Mouse (Mus musculus): ENCODE results near the gene Vps35l. TPM values are rescaled to one million over a fixed set of nuclear protein-coding genes. Genes with fewer than 3 reads are reported as not detected.

The Vps35l gene
- polyA plus RNA-seq, 1 experiment from 2014 or later = 68.3 TPM

- Histone ChIP-seq H3K27ac (ENCODE audit: low read length) (peak overlapping the region; percentile 39; the same call in 1 of the 2 replicates), H3K9me3 (ENCODE audit: control insufficient read depth, low read depth, low read length) (no peaks in the 10 kb centered on the region), H3K4me2 (replicated peaks; ENCODE audit: low read depth, low read length) (no peak overlapping the region), H3K4me3 (ENCODE audit: low read depth, low read length) (no peak overlapping the region), H3K4me1 (ENCODE audit: control insufficient read depth, insufficient read depth, low read length) (0 out of 2 replicates have a peak, but pooled peaks cover 8% of the 10 kb centered on the region), H3K27me3 (ENCODE audit: control insufficient read depth, insufficient read depth, low read length) (no peaks in the 10 kb centered on the region), H3K9ac (replicated peaks; ENCODE audit: low read depth, low read length) (no peak overlapping the region), H3K36me3 (ENCODE audit: control insufficient read depth, insufficient read depth, low read length) (peaks cover 10% of the 10 kb centered on the region; the same call in 1 of the 2 replicates)
- 58% methylated on average over 16 of the region's 16 CpGs for WGBS
- ATAC-seq (ENCODE audit: insufficient number of reproducible peaks, insufficient read depth, low FRiP score, low read depth) = no peak
These were observed 66.8 kb downstream of the Vps35l start for GRCm38 (mm10) chr7:118806631-118807411.

GRCm38 (mm10) chr7:118807899-118808298, 67.9 kb downstream of the Vps35l start:
- 0 out of 2 replicates have a peak, but pooled peaks cover 8% of the 10 kb centered on the region for H3K4me1 ChIP-seq (ENCODE audit: control insufficient read depth, insufficient read depth, low read length)
- H3K9me3 ChIP-seq (ENCODE audit: control insufficient read depth, low read depth, low read length) = no peaks in the 10 kb centered on the region

GRCm38 (mm10) chr7:118811407-118812106, 71.5 kb downstream of the Vps35l start:
- no peaks in the 10 kb centered on the region for H3K27me3 ChIP-seq (ENCODE audit: control insufficient read depth, insufficient read depth, low read length)
- no peak overlapping the region for H3K9ac ChIP-seq (replicated peaks; ENCODE audit: low read depth, low read length)
- H3K9me3 ChIP-seq (ENCODE audit: control insufficient read depth, low read depth, low read length) = no peaks in the 10 kb centered on the region
- ATAC-seq (ENCODE audit: insufficient number of reproducible peaks, insufficient read depth, low FRiP score, low read depth) = no peak
- WGBS = 70% methylated on average over 12 of the region's 12 CpGs
- 0 out of 2 replicates have a peak, but pooled peaks cover 8% of the 10 kb centered on the region for H3K4me1 ChIP-seq (ENCODE audit: control insufficient read depth, insufficient read depth, low read length)
- no peak overlapping the region for H3K4me2 ChIP-seq (replicated peaks; ENCODE audit: low read depth, low read length)
- H3K4me3 ChIP-seq (ENCODE audit: low read depth, low read length) = no peak overlapping the region
- H3K27ac ChIP-seq (ENCODE audit: low read length) = no peak overlapping the region
- H3K36me3 ChIP-seq (ENCODE audit: control insufficient read depth, insufficient read depth, low read length) = peaks cover 3% of the 10 kb centered on the region

More at GRCm38 (mm10) chr7:118807899-118808298, 67.9 kb downstream of the Vps35l start:
- peak; percentile 43; the same call in 1 of the 2 replicates for ATAC-seq (ENCODE audit: insufficient number of reproducible peaks, insufficient read depth, low FRiP score, low read depth)
- Histone ChIP-seq H3K4me2 (replicated peaks; ENCODE audit: low read depth, low read length) (no peak overlapping the region), H3K27ac (ENCODE audit: low read length) (no peak overlapping the region), H3K36me3 (ENCODE audit: control insufficient read depth, insufficient read depth, low read length) (peaks cover 7% of the 10 kb centered on the region; the same call in 1 of the 2 replicates), H3K9ac (replicated peaks; ENCODE audit: low read depth, low read length) (no peak overlapping the region), H3K4me3 (ENCODE audit: low read depth, low read length) (no peak overlapping the region), H3K27me3 (ENCODE audit: control insufficient read depth, insufficient read depth, low read length) (no peaks in the 10 kb centered on the region)
- 43% methylated on average over 8 of the region's 8 CpGs for WGBS

GRCm38 (mm10) chr7:118813592-118813991, 73.6 kb downstream of the Vps35l start:
- Histone ChIP-seq H3K4me2 (replicated peaks; ENCODE audit: low read depth, low read length) (no peak overlapping the region), H3K27me3 (ENCODE audit: control insufficient read depth, insufficient read depth, low read length) (no peaks in the 10 kb centered on the region), H3K4me3 (ENCODE audit: low read depth, low read length) (no peak overlapping the region), H3K36me3 (ENCODE audit: control insufficient read depth, insufficient read depth, low read length) (peaks cover 12% of the 10 kb centered on the region), H3K9me3 (ENCODE audit: control insufficient read depth, low read depth, low read length) (no peaks in the 10 kb centered on the region), H3K4me1 (ENCODE audit: control insufficient read depth, insufficient read depth, low read length) (no peaks in the 10 kb centered on the region), H3K27ac (ENCODE audit: low read length) (no peak overlapping the region), H3K9ac (replicated peaks; ENCODE audit: low read depth, low read length) (no peak overlapping the region)
- WGBS = 96% methylated on average over 4 of the region's 4 CpGs
- ATAC-seq (ENCODE audit: insufficient number of reproducible peaks, insufficient read depth, low FRiP score, low read depth) = no peak

GRCm38 (mm10) chr7:118816275-118816674, 76.2 kb downstream of the Vps35l start:
- H3K27me3 ChIP-seq (ENCODE audit: control insufficient read depth, insufficient read depth, low read length) = no peaks in the 10 kb centered on the region
- H3K9me3 ChIP-seq (ENCODE audit: control insufficient read depth, low read depth, low read length) = no peaks in the 10 kb centered on the region
- H3K4me1 ChIP-seq (ENCODE audit: control insufficient read depth, insufficient read depth, low read length) = no peaks in the 10 kb centered on the region
- 90% methylated on average over 3 of the region's 3 CpGs for WGBS
- H3K4me2 ChIP-seq (replicated peaks; ENCODE audit: low read depth, low read length) = no peak overlapping the region
- H3K9ac ChIP-seq (replicated peaks; ENCODE audit: low read depth, low read length) = no peak overlapping the region
- H3K27ac ChIP-seq (ENCODE audit: low read length) = no peak overlapping the region
- H3K36me3 ChIP-seq (ENCODE audit: control insufficient read depth, insufficient read depth, low read length) = peaks cover 12% of the 10 kb centered on the region
- no peak overlapping the region for H3K4me3 ChIP-seq (ENCODE audit: low read depth, low read length)
- no peak for ATAC-seq (ENCODE audit: insufficient number of reproducible peaks, insufficient read depth, low FRiP score, low read depth)

- WGBS = 92% methylated on average over 7 of the region's 7 CpGs
- H3K9me3 ChIP-seq (ENCODE audit: control insufficient read depth, low read depth, low read length) = no peaks in the 10 kb centered on the region
- H3K36me3 ChIP-seq (ENCODE audit: control insufficient read depth, insufficient read depth, low read length) = peaks cover 12% of the 10 kb centered on the region
- no peaks in the 10 kb centered on the region for H3K27me3 ChIP-seq (ENCODE audit: control insufficient read depth, insufficient read depth, low read length)
- no peaks in the 10 kb centered on the region for H3K4me1 ChIP-seq (ENCODE audit: control insufficient read depth, insufficient read depth, low read length)
- no peak overlapping the region for H3K9ac ChIP-seq (replicated peaks; ENCODE audit: low read depth, low read length)
- no peak overlapping the region for H3K4me2 ChIP-seq (replicated peaks; ENCODE audit: low read depth, low read length)
- H3K27ac ChIP-seq (ENCODE audit: low read length) = no peak overlapping the region
- no peak for ATAC-seq (ENCODE audit: insufficient number of reproducible peaks, insufficient read depth, low FRiP score, low read depth)
- H3K4me3 ChIP-seq (ENCODE audit: low read depth, low read length) = no peak overlapping the region
These were observed 77.7 kb downstream of the Vps35l start for GRCm38 (mm10) chr7:118817741-118818140.

- Histone ChIP-seq H3K4me2 (replicated peaks; ENCODE audit: low read depth, low read length) (no peak overlapping the region), H3K4me1 (ENCODE audit: control insufficient read depth, insufficient read depth, low read length) (no peaks in the 10 kb centered on the region), H3K27ac (ENCODE audit: low read length) (no peak overlapping the region), H3K9ac (replicated peaks; ENCODE audit: low read depth, low read length) (no peak overlapping the region), H3K9me3 (ENCODE audit: control insufficient read depth, low read depth, low read length) (no peaks in the 10 kb centered on the region), H3K27me3 (ENCODE audit: control insufficient read depth, insufficient read depth, low read length) (no peaks in the 10 kb centered on the region), H3K36me3 (ENCODE audit: control insufficient read depth, insufficient read depth, low read length) (peaks cover 12% of the 10 kb centered on the region), H3K4me3 (ENCODE audit: low read depth, low read length) (no peak overlapping the region)
- no peak for ATAC-seq (ENCODE audit: insufficient number of reproducible peaks, insufficient read depth, low FRiP score, low read depth)
- 67% methylated on average over 1 of the region's 1 CpGs for WGBS
These were observed 79.6 kb downstream of the Vps35l start for GRCm38 (mm10) chr7:118819666-118820065.

GRCm38 (mm10) chr7:118821356-118821755, 81.3 kb downstream of the Vps35l start:
- no peak for ATAC-seq (ENCODE audit: insufficient number of reproducible peaks, insufficient read depth, low FRiP score, low read depth)
- H3K27me3 ChIP-seq (ENCODE audit: control insufficient read depth, insufficient read depth, low read length) = no peaks in the 10 kb centered on the region
- 78% methylated on average over 7 of the region's 7 CpGs for WGBS
- no peak overlapping the region for H3K9ac ChIP-seq (replicated peaks; ENCODE audit: low read depth, low read length)
- no peak overlapping the region for H3K4me3 ChIP-seq (ENCODE audit: low read depth, low read length)
- no peaks in the 10 kb centered on the region for H3K4me1 ChIP-seq (ENCODE audit: control insufficient read depth, insufficient read depth, low read length)
- H3K9me3 ChIP-seq (ENCODE audit: control insufficient read depth, low read depth, low read length) = no peaks in the 10 kb centered on the region
- H3K27ac ChIP-seq (ENCODE audit: low read length) = no peak overlapping the region
- H3K4me2 ChIP-seq (replicated peaks; ENCODE audit: low read depth, low read length) = no peak overlapping the region
- H3K36me3 ChIP-seq (ENCODE audit: control insufficient read depth, insufficient read depth, low read length) = peaks cover 10% of the 10 kb centered on the region
